Mouse (Mus musculus) activated CD4-positive, CD25-positive, alpha-beta regulatory T cell, adult 9 weeks (primary cell): ENCODE data around the gene Akr1c12. TPM values are rescaled to one million over a fixed set of nuclear protein-coding genes. Genes with fewer than 3 reads are reported as not detected.

Experiments
- polyA plus RNA-seq: library from polyadenylated mRNA; unstranded; fragments of 100-300 nt; shearing (Covaris generic); gene quantifications from one replicate; pipeline ENCODE4 v1.2.1, GENCODE M21; 2017

Akr1c12 gene
- 6.5 TPM for polyA plus RNA-seq

DNA sequence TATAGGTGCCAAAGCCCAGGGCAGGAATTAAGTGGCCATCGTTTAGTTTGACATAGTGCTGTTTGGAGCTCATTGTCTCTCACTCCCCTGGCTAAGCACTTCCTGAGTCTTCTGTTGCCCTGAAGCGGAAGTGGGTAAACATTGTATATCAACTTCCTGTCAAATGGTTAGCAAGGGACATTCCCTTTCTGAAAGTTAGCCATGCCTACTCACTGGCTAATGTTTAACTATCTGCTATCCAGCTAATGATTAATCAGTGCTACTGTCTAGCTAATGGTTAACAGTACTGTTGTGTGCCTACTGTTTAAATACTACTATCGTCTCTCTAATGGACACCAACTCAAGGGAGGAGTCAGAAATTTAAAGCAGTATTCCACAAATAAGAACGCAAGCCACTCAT, at the start of gene Akr1c12:
Gene Akr1c12 (minus strand): TSS at position 150 of the 400 bp plus-strand sequence.

GRCm38 (mm10) chr13:4228441-4228840, 50.8 kb downstream of the Akr1c12 start, which contains the start of gene Akr1c19:
Gene Akr1c19, plus strand, starts transcription at chr13:4228700.

Other genes starting within 250 kb of the Akr1c12 start
- not detected for gene Akr1c14, start 230.4 kb downstream of the Akr1c12 start, polyA plus RNA-seq
- gene Akr1c18, start 128.8 kb downstream of the Akr1c12 start, polyA plus RNA-seq = 0.26 TPM
- gene Akr1c13, start 88.3 kb downstream of the Akr1c12 start, polyA plus RNA-seq = 37.3 TPM
- gene Akr1c19, start 50.7 kb downstream of the Akr1c12 start, polyA plus RNA-seq = not detected
- not detected for gene Akr1c6, start 154.9 kb upstream of the Akr1c12 start, polyA plus RNA-seq
- not detected for gene Akr1c20, start 243.9 kb upstream of the Akr1c12 start, polyA plus RNA-seq